Mouse (Mus musculus): ENCODE measurements around the gene Pitpnm1. TPM values are rescaled to one million over a fixed set of nuclear protein-coding genes. Genes with fewer than 3 reads are reported as not detected.

Gene Pitpnm1
- polyA plus RNA-seq, 1 experiment from 2014 or later = 22.2 TPM

GRCm38 (mm10) chr19:4100718-4101261, 992 bp downstream of the Pitpnm1 start:
- Histone ChIP-seq H3K4me1 (ENCODE audit: insufficient read depth, low read length) (peaks cover 45% of the 10 kb centered on the region), H3K9ac (replicated peaks; ENCODE audit: low read length) (peak overlapping the region; percentile 67), H3K4me2 (replicated peaks; ENCODE audit: low read depth, low read length) (peak overlapping the region; percentile 86), H3K27ac (ENCODE audit: low read length) (no peak overlapping the region), H3K9me3 (ENCODE audit: low read length) (no peaks in the 10 kb centered on the region), H3K27me3 (ENCODE audit: insufficient read depth, low read length) (peaks cover 25% of the 10 kb centered on the region), H3K4me3 (ENCODE audit: low read length) (peak overlapping the region; percentile 53), H3K36me3 (ENCODE audit: insufficient read depth, low read length) (no peaks in the 10 kb centered on the region)
- ATAC-seq (ENCODE audit: low FRiP score, low TSS enrichment) = no peak
- under 1% methylated on average over 45 of the region's 52 CpGs for WGBS

DNA sequence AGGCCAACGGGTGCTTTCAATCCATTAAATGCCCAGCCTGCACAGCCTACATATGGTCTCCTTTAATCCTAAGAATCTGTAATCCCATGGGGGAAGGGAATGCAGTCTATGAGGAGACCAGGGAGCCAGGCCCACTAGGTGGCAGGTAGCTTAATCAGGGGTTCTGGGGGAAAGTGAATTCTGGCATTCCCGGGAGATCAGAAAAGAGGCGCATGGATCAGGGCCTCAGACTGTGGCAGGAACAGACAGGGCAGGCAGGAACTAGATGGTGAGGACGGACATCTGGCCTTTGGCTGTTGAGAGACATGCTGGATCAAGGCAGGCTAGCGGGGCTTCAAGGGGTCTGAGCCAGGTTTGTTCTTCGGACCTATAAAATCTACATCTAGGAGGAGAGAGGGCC, 1.7 kb downstream of the Pitpnm1 start:
- H3K9me3 ChIP-seq (ENCODE audit: low read length) = no peaks in the 10 kb centered on the region
- peaks cover 38% of the 10 kb centered on the region for H3K4me1 ChIP-seq (ENCODE audit: insufficient read depth, low read length)
- no peaks in the 10 kb centered on the region for H3K36me3 ChIP-seq (ENCODE audit: insufficient read depth, low read length)
- H3K27me3 ChIP-seq (ENCODE audit: insufficient read depth, low read length) = peaks cover 25% of the 10 kb centered on the region
- WGBS = 73% methylated on average over 6 of the region's 6 CpGs
- 0 out of 2 replicates have a peak overlapping the region, but pooled peaks have one; percentile 67 for H3K9ac ChIP-seq (replicated peaks; ENCODE audit: low read length)
- H3K27ac ChIP-seq (ENCODE audit: low read length) = no peak overlapping the region
- H3K4me2 ChIP-seq (replicated peaks; ENCODE audit: low read depth, low read length) = peak overlapping the region; percentile 86
- H3K4me3 ChIP-seq (ENCODE audit: low read length) = peak overlapping the region; percentile 53; the same call in 1 of the 2 replicates
- no peak for ATAC-seq (ENCODE audit: low FRiP score, low TSS enrichment)

- peaks cover 25% of the 10 kb centered on the region for H3K27me3 ChIP-seq (ENCODE audit: insufficient read depth, low read length)
- no peak overlapping the region for H3K9ac ChIP-seq (replicated peaks; ENCODE audit: low read length)
- H3K4me3 ChIP-seq (ENCODE audit: low read length) = no peak overlapping the region
- WGBS = 87% methylated on average over 2 of the region's 2 CpGs
- peaks cover 38% of the 10 kb centered on the region for H3K4me1 ChIP-seq (ENCODE audit: insufficient read depth, low read length)
- H3K27ac ChIP-seq (ENCODE audit: low read length) = no peak overlapping the region
- no peaks in the 10 kb centered on the region for H3K9me3 ChIP-seq (ENCODE audit: low read length)
- H3K4me2 ChIP-seq (replicated peaks; ENCODE audit: low read depth, low read length) = no peak overlapping the region
- ATAC-seq (ENCODE audit: low FRiP score, low TSS enrichment) = no peak
- H3K36me3 ChIP-seq (ENCODE audit: insufficient read depth, low read length) = no peaks in the 10 kb centered on the region
These were observed 2.3 kb downstream of the Pitpnm1 start for GRCm38 (mm10) chr19:4102049-4102448.

GRCm38 (mm10) chr19:4102626-4103025, 2.8 kb downstream of the Pitpnm1 start:
- ATAC-seq (ENCODE audit: low FRiP score, low TSS enrichment) = no peak
- Histone ChIP-seq H3K9me3 (ENCODE audit: low read length) (no peaks in the 10 kb centered on the region), H3K4me2 (replicated peaks; ENCODE audit: low read depth, low read length) (no peak overlapping the region), H3K27me3 (ENCODE audit: insufficient read depth, low read length) (peaks cover 25% of the 10 kb centered on the region), H3K27ac (ENCODE audit: low read length) (no peak overlapping the region), H3K9ac (replicated peaks; ENCODE audit: low read length) (no peak overlapping the region), H3K4me3 (ENCODE audit: low read length) (no peak overlapping the region), H3K36me3 (ENCODE audit: insufficient read depth, low read length) (no peaks in the 10 kb centered on the region), H3K4me1 (ENCODE audit: insufficient read depth, low read length) (peaks cover 34% of the 10 kb centered on the region)
- WGBS = 92% methylated on average over 12 of the region's 12 CpGs

DNA sequence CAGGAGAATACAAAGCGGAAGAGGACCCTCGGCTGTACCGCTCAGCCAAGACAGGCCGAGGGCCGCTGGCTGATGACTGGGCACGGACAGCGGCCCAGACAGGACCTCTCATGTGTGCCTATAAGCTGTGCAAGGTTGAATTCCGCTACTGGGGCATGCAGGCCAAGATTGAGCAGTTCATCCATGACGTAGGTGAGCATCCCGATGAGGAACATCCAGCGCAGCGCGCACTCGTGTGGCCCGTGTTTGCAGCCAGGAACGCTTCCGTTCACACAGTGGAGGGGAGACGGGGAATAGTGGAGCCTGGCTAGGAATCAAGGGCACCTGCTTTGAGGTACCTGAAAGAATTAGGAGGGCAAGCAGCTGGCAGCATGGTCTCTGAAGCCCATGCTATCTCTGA, 3.5 kb downstream of the Pitpnm1 start:
- Histone ChIP-seq H3K4me1 (ENCODE audit: insufficient read depth, low read length) (peaks cover 30% of the 10 kb centered on the region), H3K9ac (replicated peaks; ENCODE audit: low read length) (no peak overlapping the region), H3K9me3 (ENCODE audit: low read length) (no peaks in the 10 kb centered on the region), H3K36me3 (ENCODE audit: insufficient read depth, low read length) (no peaks in the 10 kb centered on the region), H3K27me3 (ENCODE audit: insufficient read depth, low read length) (peaks cover 25% of the 10 kb centered on the region), H3K27ac (ENCODE audit: low read length) (no peak overlapping the region), H3K4me2 (replicated peaks; ENCODE audit: low read depth, low read length) (no peak overlapping the region), H3K4me3 (ENCODE audit: low read length) (no peak overlapping the region)
- no peak for ATAC-seq (ENCODE audit: low FRiP score, low TSS enrichment)
- 90% methylated on average over 18 of the region's 18 CpGs for WGBS

DNA sequence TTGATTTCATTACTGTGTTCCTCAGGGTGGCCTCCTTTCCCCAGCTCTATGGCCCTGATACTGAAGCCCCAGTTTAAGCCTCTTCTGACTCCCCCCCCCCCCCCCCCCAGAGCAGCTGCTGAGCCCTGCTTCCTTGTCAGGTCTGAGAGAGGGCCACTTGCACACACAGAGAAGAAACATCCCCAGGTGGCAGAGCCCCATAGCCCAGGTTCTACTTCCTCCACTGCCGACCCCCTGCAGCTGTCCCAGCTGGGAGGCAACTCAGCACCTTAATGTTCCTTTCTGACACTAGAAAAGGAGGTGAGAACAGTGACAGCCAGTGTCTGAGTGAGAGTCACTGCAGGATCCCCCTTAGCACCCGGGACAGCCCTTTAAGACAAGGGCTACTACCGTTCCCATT, 4.0 kb downstream of the Pitpnm1 start:
- no peak overlapping the region for H3K27ac ChIP-seq (ENCODE audit: low read length)
- WGBS = 71% methylated on average over 3 of the region's 3 CpGs
- peaks cover 25% of the 10 kb centered on the region for H3K27me3 ChIP-seq (ENCODE audit: insufficient read depth, low read length)
- H3K4me1 ChIP-seq (ENCODE audit: insufficient read depth, low read length) = peaks cover 25% of the 10 kb centered on the region
- H3K36me3 ChIP-seq (ENCODE audit: insufficient read depth, low read length) = no peaks in the 10 kb centered on the region
- ATAC-seq (ENCODE audit: low FRiP score, low TSS enrichment) = no peak
- H3K4me3 ChIP-seq (ENCODE audit: low read length) = no peak overlapping the region
- H3K9ac ChIP-seq (replicated peaks; ENCODE audit: low read length) = no peak overlapping the region
- H3K4me2 ChIP-seq (replicated peaks; ENCODE audit: low read depth, low read length) = no peak overlapping the region
- no peaks in the 10 kb centered on the region for H3K9me3 ChIP-seq (ENCODE audit: low read length)

GRCm38 (mm10) chr19:4104675-4105194, 4.9 kb downstream of the Pitpnm1 start:
- WGBS = 85% methylated on average over 16 of the region's 16 CpGs
- Histone ChIP-seq H3K27ac (ENCODE audit: low read length) (no peak overlapping the region), H3K4me1 (ENCODE audit: insufficient read depth, low read length) (peaks cover 17% of the 10 kb centered on the region), H3K27me3 (ENCODE audit: insufficient read depth, low read length) (peaks cover 23% of the 10 kb centered on the region), H3K36me3 (ENCODE audit: insufficient read depth, low read length) (no peaks in the 10 kb centered on the region; the same call in 1 of the 2 replicates), H3K4me3 (ENCODE audit: low read length) (no peak overlapping the region), H3K9ac (replicated peaks; ENCODE audit: low read length) (no peak overlapping the region), H3K9me3 (ENCODE audit: low read length) (no peaks in the 10 kb centered on the region), H3K4me2 (replicated peaks; ENCODE audit: low read depth, low read length) (no peak overlapping the region)
- ATAC-seq (ENCODE audit: low FRiP score, low TSS enrichment) = no peak

DNA sequence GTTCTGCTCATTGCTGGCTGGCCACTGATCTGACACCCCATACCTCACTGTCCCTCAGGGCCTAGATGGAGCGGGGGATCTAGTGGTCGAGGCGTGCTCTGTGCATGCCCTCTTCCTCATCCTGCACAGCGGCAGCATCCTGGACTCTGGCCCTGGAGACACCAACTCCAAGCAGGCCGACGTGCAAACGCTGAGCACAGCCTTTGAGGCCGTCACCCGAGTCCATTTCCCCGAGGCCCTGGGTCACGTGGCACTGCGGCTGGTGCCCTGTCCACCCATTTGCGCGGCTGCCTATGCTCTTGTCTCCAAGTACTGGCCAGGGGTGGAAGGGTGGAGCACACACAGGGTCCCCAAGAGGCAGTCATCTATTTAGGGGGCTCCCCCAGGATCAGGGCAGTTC, 6.9 kb downstream of the Pitpnm1 start:
- Histone ChIP-seq H3K27ac (ENCODE audit: low read length) (no peak overlapping the region), H3K9me3 (ENCODE audit: low read length) (no peaks in the 10 kb centered on the region), H3K27me3 (ENCODE audit: insufficient read depth, low read length) (peaks cover 5% of the 10 kb centered on the region; the same call in 1 of the 2 replicates), H3K4me3 (ENCODE audit: low read length) (no peak overlapping the region), H3K4me2 (replicated peaks; ENCODE audit: low read depth, low read length) (no peak overlapping the region), H3K9ac (replicated peaks; ENCODE audit: low read length) (no peak overlapping the region), H3K36me3 (ENCODE audit: insufficient read depth, low read length) (peaks cover under 1% of the 10 kb centered on the region; the same call in 1 of the 2 replicates), H3K4me1 (ENCODE audit: insufficient read depth, low read length) (no peaks in the 10 kb centered on the region)
- WGBS = 87% methylated on average over 14 of the region's 14 CpGs
- ATAC-seq (ENCODE audit: low FRiP score, low TSS enrichment) = no peak

GRCm38 (mm10) chr19:4108535-4108934, 8.7 kb downstream of the Pitpnm1 start:
- WGBS = 84% methylated on average over 9 of the region's 9 CpGs
- Histone ChIP-seq H3K27me3 (ENCODE audit: insufficient read depth, low read length) (no peaks in the 10 kb centered on the region), H3K4me2 (replicated peaks; ENCODE audit: low read depth, low read length) (no peak overlapping the region), H3K4me1 (ENCODE audit: insufficient read depth, low read length) (peaks cover 11% of the 10 kb centered on the region), H3K9me3 (ENCODE audit: low read length) (no peaks in the 10 kb centered on the region), H3K27ac (ENCODE audit: low read length) (no peak overlapping the region), H3K4me3 (ENCODE audit: low read length) (no peak overlapping the region), H3K9ac (replicated peaks; ENCODE audit: low read length) (no peak overlapping the region), H3K36me3 (ENCODE audit: insufficient read depth, low read length) (peaks cover 8% of the 10 kb centered on the region)
- no peak for ATAC-seq (ENCODE audit: low FRiP score, low TSS enrichment)

GRCm38 (mm10) chr19:4112063-4112960, 12.5 kb downstream of the Pitpnm1 start:
- H3K36me3 ChIP-seq (ENCODE audit: insufficient read depth, low read length) = peaks cover 26% of the 10 kb centered on the region
- peaks cover 22% of the 10 kb centered on the region for H3K4me1 ChIP-seq (ENCODE audit: insufficient read depth, low read length)
- 97% methylated on average over 26 of the region's 26 CpGs for WGBS
- peak overlapping the region; percentile 87; the same call in 1 of the 2 replicates for H3K27ac ChIP-seq (ENCODE audit: low read length)
- H3K4me2 ChIP-seq (replicated peaks; ENCODE audit: low read depth, low read length) = no peak overlapping the region
- no peaks in the 10 kb centered on the region for H3K9me3 ChIP-seq (ENCODE audit: low read length)
- no peak overlapping the region for H3K4me3 ChIP-seq (ENCODE audit: low read length)
- no peaks in the 10 kb centered on the region for H3K27me3 ChIP-seq (ENCODE audit: insufficient read depth, low read length)
- H3K9ac ChIP-seq (replicated peaks; ENCODE audit: low read length) = no peak overlapping the region
- no peak for ATAC-seq (ENCODE audit: low FRiP score, low TSS enrichment)

Measured in kidney, embryonic 16.5 days (tissue).